Mouse (Mus musculus) stomach, postnatal 0 days (tissue): ENCODE results near the gene Ccdc148.

Experiments used
- CTCF ChIP-seq: IDR thresholded peaks from 2 replicates; pipeline ENCODE4 v1.5.1; 2016; ENCODE audit warnings: antibody characterized with exemption, low read depth, mild to moderate bottlenecking, moderate library complexity
- EP300 ChIP-seq: optimal IDR thresholded peaks from 2 replicates; pipeline ENCODE3; 2016; ENCODE audit warnings: antibody characterized with exemption

GRCm38 (mm10) chr2:59190186-59190585 is 29.7 kb upstream of the Ccdc148 start:
- TF ChIP-seq CTCF (no peak), EP300 (no peak)
